Mouse (Mus musculus) lung, adult 2 months (tissue): ENCODE measurements at regions not wholly inside any gene's neighbourhood (a gene's known extent, or its start where the extent isn't known, plus 50 kb on each side); places are given as distances from the start of the nearest gene placed in this dataset.

Source experiments
- CTCF ChIP-seq: fragments of 200-500 bp; IDR thresholded peaks from 2 replicates; pipeline ENCODE4 v1.5.1; 2011; ENCODE audit warnings: mild to moderate bottlenecking, low read length, control low read depth; ENCODE audit not compliant: insufficient read depth
- POLR2A ChIP-seq: fragments of 200-500 bp; IDR thresholded peaks from 2 replicates; pipeline ENCODE4 v1.6.1; 2011; ENCODE audit warnings: low read depth, mild to moderate bottlenecking, control low read depth, low read length, borderline replicate concordance; ENCODE audit errors: extremely low read depth

DNA sequence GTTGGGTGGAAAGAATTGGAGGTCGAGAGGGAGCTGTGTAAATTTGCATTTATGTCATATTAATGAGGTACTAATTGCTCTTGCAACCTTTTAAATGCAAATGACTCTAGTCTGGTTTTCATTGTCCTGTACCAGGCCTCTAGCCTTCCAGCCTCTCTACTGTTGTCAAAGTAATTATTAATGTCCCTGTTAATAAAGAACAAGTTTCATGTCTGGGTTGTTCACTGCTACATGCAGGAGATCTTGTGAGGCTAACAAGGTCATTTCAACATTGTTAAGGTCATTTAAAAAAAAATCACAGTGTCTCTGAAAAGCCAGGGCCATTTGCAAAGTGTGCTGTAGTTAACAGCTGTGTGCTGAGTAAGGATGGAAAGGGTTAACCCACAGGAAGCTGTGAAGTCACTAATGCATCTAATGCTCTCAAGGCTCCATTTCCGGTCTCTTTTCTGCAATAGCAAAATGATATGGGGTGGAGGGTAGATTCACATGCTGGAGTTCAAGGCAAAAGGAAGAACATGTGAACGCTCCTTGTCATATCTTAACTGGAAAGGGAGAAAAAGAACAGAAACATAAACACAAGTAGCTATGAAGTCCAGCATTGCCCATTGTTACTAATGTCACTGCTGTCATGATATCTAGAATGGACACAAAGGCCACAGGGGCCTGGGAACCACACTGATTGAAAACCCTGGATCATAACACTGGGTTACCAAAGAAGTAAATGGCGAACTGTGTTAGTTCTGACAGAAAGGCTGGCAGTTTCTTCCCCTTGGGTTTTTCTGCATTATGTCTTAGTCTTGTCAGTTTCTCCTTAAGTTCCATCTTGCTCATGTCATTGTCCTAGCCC, 197.5 kb upstream of the Id2 start:
- TF ChIP-seq CTCF (no peak), POLR2A (no peak)
